Mouse (Mus musculus) megakaryocyte, embryonic 14.5 days (primary cell): ENCODE measurements around the gene Enpep.

ENCODE experiments used
- FLI1 ChIP-seq: IDR thresholded peaks from 2 replicates; pipeline ENCODE4 v1.6.1; 2012; ENCODE audit warnings: low read length, inconsistent platforms, mixed read lengths
- GATA1 ChIP-seq: IDR thresholded peaks from 3 replicates; pipeline ENCODE4 v1.6.1; 2012; ENCODE audit warnings: mixed read lengths, low read length, inconsistent platforms, borderline replicate concordance

- TF ChIP-seq GATA1 (no peak), FLI1 (no peak)
These were observed 105.2 kb downstream of the Enpep start for GRCm38 (mm10) chr3:129227331-129227730.
